Mouse (Mus musculus) liver (tissue): ENCODE results near the gene Add2.

Experiments used
- DNase-seq: peaks from one replicate; pipeline ENCODE4 v3.0.0-alpha.2; 2020; ENCODE audit warnings: mixed read lengths

Gene Add2

GRCm38 (mm10) chr6:86050586-86051268, 22.2 kb downstream of the Add2 start:
- DNase-seq: no peak

GRCm38 (mm10) chr6:86052032-86052459, 23.6 kb downstream of the Add2 start:
- DNase-seq: peak; percentile 49

DNA sequence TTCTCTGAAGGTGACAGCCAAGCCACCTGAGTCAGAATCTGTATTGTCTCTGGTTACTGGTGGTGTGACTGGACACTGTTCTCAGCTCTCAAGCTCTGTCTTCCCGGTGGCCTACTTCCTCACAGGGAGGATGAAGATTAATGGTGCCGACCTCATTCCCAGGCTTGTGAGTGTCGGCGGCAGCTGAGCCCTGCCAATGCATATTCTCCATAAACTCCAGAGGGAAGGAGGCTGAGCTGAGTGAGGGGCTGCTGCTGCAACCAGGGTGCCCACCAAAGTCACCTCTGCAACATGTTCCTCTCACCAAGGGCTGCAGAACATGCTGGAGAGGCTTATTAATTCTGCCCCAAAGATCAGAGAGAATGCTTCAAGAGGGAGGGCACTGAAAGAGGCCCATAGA, 24.1 kb downstream of the Add2 start:
- DNase-seq: no peak

- no peak for DNase-seq
These were observed 24.6 kb downstream of the Add2 start for GRCm38 (mm10) chr6:86053099-86053498.

GRCm38 (mm10) chr6:86053594-86053993, 25.1 kb downstream of the Add2 start:
- DNase-seq: peak; percentile 48

DNA sequence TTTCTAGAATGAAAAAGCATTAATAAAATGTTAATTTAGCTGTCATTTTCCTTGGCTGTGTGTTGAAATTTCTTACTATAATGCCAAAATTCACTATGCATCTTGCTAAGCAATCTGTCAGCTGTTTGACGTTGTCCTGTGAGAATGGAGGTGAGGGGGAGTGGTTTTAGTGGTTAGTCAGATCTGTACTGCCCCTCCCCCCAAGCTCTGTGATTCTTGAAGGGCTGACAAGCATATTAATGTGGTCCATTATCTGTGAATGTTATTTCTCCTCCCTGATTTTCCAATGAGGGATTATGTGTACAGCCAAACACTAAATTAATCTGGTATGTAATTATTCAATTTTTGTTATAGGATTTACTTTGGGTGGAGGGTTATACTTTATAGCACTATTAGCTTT, 30.0 kb downstream of the Add2 start:
- DNase-seq: no peak

- no peak for DNase-seq
These were observed 30.8 kb downstream of the Add2 start for GRCm38 (mm10) chr6:86059151-86059853.

GRCm38 (mm10) chr6:86060170-86060569, 31.7 kb downstream of the Add2 start:
- DNase-seq: no peak

DNA sequence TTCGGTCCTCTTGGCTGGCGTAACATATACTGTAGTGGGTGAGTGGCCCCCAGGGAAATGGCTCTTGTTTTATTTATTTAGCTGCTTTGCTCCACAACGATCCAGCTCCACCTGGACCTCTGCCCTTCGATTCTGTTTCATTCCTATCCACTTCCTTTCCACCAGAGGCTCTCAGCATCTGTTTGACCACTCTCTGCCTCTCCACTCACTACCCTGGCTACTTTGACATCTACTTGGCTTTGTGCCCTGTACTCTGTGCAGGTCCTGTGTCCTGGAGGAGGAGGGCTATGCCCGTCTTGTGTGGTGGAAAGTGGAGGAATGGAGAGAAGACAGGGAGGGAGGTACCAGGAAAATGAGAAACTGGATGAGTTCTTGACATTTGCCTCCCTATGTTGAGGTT, 33.7 kb downstream of the Add2 start:
- DNase-seq: no peak

DNA sequence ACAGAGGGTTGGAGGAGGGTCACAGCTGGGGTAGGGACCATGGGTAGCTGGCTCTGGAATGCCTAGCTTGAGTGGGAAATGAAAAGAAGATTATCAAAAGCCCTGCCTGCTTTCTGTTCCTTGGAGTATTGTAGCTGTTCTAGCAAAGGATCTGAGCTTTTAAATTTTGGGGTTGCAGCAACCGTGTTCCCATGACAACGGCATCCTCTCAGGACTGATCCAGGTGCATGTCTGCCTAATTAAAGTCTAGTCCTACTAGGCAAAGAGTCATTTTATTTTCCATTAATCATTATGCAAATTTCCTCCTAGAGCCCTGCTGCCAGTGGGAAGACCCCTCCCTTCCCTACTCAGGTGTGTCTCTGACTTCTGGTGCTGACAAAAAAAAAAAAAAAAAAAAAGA, 34.2 kb downstream of the Add2 start:
- no peak for DNase-seq

GRCm38 (mm10) chr6:86064318-86065016, 36.0 kb downstream of the Add2 start:
- no peak for DNase-seq

- DNase-seq: no peak
These were observed 38.2 kb downstream of the Add2 start for GRCm38 (mm10) chr6:86066727-86067126.

GRCm38 (mm10) chr6:86067145-86067544, 38.7 kb downstream of the Add2 start:
- DNase-seq: no peak

GRCm38 (mm10) chr6:86069009-86069408, 40.5 kb downstream of the Add2 start:
- DNase-seq: no peak

- DNase-seq: no peak
These were observed 41.4 kb downstream of the Add2 start for GRCm38 (mm10) chr6:86069856-86070255.

DNA sequence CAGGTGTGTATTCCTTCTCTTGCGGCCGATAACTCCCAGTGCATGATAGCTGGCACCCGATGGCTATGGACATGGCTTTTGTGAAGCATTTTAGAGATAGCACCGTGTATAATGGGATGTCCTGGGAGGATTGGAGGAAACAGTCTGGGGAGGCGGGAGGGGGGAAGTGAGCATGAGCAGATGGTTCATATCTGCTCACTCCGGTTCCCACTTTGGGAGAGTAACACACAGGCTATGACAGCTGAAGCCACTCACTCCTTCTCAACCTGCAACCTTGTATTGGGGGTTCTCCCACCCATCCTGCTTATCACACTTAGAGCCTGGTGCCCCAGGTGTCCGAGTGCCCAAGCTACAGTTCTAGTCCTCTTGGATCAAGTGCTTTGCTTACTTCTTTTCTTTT, 41.8 kb downstream of the Add2 start:
- DNase-seq: no peak

- no peak for DNase-seq
These were observed 45.4 kb downstream of the Add2 start for GRCm38 (mm10) chr6:86073882-86074281.

DNA sequence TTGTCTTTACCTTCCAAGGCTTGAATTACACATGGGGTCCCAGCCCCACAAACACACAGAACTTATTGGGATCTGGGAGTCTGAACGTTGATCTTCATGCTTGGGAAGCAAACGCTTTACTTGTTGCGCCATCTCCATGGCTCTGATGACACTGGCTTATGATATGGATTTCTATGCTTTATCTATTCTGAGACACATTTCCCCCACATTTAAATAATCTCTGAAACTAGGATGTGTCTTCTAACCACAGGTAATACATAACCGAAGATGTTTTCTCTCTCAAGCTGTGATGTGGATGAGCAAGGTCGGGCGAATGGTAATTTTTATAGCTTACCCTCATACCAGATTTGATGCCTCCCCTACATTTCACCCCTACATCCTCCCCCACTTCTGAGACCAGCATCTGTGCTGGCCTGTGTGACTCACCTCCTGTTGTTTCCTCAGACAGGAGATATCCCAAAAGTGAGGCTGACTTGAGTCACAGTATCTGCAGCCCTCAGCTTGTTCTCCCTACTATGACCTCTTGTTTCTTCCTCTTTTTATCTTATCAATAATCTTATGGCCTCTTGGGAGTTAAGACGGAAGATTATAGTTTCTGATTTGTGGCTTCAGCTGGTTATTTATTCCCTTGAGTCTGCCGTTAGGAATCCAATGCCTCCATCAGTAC, 46.2 kb downstream of the Add2 start:
- DNase-seq: no peak

DNA sequence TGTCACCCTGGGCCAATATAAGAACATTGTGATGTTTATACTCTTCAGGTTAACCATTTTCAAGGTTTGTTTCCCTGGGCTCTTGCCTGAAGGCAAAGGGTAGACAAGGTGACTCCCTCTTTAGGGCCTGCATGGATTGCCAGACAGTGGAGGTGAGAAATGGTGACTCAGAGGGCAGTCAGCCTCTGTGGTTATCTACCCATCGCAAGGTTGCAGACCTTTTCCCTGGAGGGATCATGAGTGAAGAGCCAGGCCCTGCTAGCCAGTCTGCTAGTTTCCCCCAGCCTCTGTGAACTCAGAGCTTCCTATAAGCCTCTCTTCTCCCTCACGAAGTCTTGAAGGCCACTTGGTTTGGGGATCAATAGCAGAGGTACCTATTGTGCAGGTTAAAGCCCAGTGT, 48.0 kb downstream of the Add2 start:
- peak; percentile 71 for DNase-seq

- peak; percentile 88 for DNase-seq
These were observed 49.4 kb downstream of the Add2 start for GRCm38 (mm10) chr6:86077880-86078279.

DNA sequence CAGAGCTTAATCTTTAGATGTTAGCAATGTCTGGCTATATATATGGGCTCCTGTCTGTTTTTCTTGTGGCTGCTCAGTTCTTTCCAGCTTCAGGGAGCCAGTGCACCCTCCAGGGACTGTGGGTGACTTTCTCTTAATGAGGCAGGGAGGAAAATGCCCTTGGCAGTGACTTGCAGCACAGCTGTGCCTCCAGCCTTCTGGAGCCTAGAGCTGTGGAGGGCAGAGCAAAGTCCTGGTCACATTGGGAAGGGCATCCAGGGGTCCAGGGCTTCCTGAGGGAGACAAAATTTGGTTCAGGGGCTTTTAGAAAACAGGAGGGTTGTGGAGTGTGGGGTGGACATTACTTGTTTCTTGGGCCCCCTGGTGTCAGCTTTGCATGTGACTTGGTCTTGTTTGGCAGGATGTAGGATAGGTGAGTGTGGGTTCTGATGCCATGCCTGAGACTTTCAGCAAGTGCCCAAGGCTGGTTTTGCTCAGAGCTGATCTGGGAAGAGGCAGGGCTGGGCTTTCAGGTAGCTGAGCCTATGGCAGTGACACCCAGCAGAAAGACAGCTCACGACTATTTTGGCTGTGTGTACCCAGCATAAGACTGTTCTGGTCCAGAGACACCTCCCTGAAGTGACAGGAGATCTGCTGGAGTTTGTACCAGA, 50.0 kb downstream of the Add2 start:
- DNase-seq: peak; percentile 59

DNA sequence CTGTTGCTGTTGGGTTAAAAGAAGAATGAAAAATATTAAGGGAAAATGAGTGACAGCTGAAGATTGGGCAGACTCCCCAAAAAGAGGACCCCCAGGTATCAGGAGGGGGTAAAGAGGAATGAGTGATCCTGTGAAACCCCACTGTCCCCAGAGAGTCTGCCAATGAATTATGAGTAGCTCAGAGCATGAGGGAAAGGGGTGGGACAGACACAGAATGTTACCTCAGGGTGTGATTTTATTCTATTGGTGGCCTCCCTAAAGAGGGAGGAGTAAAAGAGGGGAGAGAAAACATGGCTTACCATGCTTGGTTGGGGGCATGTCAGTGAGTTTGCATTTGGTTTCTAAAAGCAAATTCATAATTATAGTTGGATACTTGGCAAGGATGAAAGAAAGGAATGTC, 50.8 kb downstream of the Add2 start:
- peak; percentile 41 for DNase-seq

DNA sequence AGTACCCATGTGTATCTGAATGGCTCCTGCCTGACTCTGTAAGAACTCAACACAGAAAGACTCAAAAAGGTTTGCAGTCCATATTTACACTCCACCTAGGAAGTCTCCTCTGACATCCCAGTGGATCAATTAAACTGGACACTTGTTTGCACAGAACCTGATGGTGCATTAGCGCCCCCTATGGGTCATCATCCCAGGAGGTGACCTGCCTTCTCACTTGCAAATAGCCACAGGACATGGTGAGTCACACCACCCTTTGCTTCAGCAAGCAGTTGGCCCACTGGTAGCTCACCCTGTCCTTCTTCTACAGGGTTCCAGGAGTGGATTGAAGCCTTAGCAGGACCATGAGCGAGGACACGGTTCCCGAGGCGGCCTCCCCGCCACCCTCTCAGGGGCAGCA, 57.0 kb downstream of the Add2 start:
- DNase-seq: peak; percentile 83
